Mouse (Mus musculus): Measurements from ENCODE around the gene Ehbp1. TPM values are rescaled to one million over a fixed set of nuclear protein-coding genes. Genes with fewer than 3 reads are reported as not detected.

Ehbp1 gene
- polyA plus RNA-seq, 1 experiment from 2014 or later: 20.1 TPM

DNA sequence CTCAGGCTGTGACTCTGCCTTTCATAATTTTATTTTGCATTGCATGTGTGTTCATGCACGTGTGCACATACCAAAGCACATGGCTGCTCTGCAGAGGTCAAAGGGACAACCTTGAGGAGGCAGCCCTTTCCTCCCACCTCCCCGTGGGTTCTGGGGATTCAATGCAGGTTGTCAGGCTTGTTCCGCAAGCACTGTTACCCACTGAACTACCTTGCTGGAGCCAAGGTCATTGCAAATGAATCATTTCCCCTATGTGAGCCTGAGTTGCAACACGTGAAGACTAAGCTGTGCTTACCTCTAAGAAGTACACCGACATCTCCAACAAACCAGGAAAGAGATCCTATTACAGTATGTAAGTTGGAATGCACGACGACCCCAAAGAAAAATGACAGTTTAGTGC is 291.2 kb downstream of the Ehbp1 start:
- H3K9me3 ChIP-seq: no peaks in the 10 kb centered on the region
- no peak overlapping the region for H3K4me3 ChIP-seq
- 81% methylated on average over 7 of the region's 7 CpGs for WGBS
- ATAC-seq (ENCODE audit: extremely low read depth, insufficient number of reproducible peaks, low FRiP score, low TSS enrichment): no peak
- peaks cover 42% of the 10 kb centered on the region for H3K36me3 ChIP-seq
- H3K27ac ChIP-seq (replicated peaks): no peak overlapping the region
- H3K27me3 ChIP-seq (replicated peaks): no peaks in the 10 kb centered on the region
- no peak overlapping the region for H3K9ac ChIP-seq
- H3K4me2 ChIP-seq: no peak overlapping the region
- no peaks in the 10 kb centered on the region for H3K4me1 ChIP-seq

DNA sequence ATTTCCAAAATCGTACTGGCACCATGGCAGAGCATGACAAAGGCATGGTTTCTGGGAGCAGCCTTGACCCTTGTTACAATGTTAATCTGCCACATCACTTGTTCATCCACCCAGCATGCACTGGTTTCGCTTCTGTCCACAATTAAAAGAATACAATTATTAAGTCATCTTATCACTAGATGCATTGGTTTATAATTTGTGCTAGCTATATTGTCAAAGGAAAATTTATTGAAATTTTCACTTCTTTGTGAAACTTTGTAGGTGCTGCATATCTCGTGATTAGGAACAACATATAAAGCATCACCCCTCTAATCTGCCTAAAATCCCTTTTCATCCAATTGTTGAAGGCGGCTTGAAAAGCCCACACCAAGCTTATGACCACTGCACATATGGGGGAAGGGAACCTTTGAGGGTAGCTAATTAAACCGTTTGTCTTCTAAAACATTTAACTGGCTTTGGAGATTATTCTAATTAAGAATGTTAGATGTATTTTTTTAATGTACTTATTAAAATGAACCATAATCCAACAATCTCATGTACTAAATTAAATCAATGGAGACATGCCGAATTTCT is 302.2 kb downstream of the Ehbp1 start:
- Histone ChIP-seq H3K4me3 (no peak overlapping the region), H3K36me3 (peaks cover 3% of the 10 kb centered on the region; the same call in 1 of the 2 replicates), H3K27me3 (replicated peaks) (no peaks in the 10 kb centered on the region), H3K9ac (no peak overlapping the region), H3K4me1 (peaks cover 3% of the 10 kb centered on the region; the same call in 1 of the 2 replicates), H3K4me2 (no peak overlapping the region), H3K27ac (replicated peaks) (no peak overlapping the region), H3K9me3 (no peaks in the 10 kb centered on the region)
- no peak for ATAC-seq (ENCODE audit: extremely low read depth, insufficient number of reproducible peaks, low FRiP score, low TSS enrichment)
- WGBS: 76% methylated on average over 6 of the region's 6 CpGs

DNA sequence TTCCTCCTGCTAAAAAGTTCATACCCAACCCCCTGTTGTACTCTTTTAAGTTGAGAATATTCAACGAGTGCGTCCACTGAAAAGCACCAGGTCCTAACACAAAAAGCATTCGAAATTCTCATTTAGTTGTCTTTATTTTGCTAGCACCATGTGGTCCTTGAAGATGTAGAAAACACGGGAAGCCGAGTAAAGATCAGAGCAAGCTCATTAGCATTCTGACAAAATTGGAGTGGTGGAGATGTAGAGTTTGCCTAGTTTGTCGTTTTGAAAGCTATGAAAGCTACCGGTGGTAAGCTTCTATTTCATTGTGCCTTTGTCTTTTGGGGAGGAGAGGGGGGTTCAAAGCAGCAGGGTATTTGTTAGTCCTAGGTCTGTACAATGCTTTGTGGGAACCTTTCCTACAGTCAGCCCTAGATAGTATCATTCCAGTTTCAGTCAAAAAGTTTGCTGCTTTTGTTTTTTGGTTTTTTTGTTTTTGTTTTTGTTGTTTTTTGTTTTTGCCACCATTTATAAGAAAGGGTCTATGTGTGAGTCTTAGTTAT is 307.5 kb downstream of the Ehbp1 start:
- no peak overlapping the region for H3K4me3 ChIP-seq
- no peaks in the 10 kb centered on the region for H3K9me3 ChIP-seq
- H3K36me3 ChIP-seq: peaks cover 7% of the 10 kb centered on the region; the same call in 1 of the 2 replicates
- no peak overlapping the region for H3K27ac ChIP-seq (replicated peaks)
- 62% methylated on average over 7 of the region's 7 CpGs for WGBS
- H3K27me3 ChIP-seq (replicated peaks): no peaks in the 10 kb centered on the region
- no peak for ATAC-seq (ENCODE audit: extremely low read depth, insufficient number of reproducible peaks, low FRiP score, low TSS enrichment)
- no peaks in the 10 kb centered on the region for H3K4me1 ChIP-seq
- no peak overlapping the region for H3K9ac ChIP-seq
- no peak overlapping the region for H3K4me2 ChIP-seq

DNA sequence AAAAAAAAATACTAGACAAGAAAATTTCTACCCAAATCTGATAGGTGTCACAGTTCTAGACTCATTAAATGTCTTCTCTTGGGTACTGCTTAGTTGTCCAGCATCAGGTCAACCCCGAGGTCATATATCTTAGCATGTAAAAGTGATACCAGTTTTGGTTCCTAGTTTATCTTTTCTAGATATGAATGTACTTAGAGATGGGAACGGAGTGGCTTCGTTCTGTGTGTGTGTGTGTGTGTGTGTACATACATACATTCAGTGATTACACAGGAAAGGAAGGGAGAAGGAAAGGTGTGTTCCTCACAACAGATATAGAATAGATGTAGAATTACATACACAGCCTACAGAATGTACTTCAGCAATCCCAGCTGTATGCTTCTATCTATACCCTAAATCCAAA is 308.5 kb downstream of the Ehbp1 start:
- H3K27ac ChIP-seq (replicated peaks): no peak overlapping the region
- no peak for ATAC-seq (ENCODE audit: extremely low read depth, insufficient number of reproducible peaks, low FRiP score, low TSS enrichment)
- 81% methylated on average over 3 of the region's 3 CpGs for WGBS

DNA sequence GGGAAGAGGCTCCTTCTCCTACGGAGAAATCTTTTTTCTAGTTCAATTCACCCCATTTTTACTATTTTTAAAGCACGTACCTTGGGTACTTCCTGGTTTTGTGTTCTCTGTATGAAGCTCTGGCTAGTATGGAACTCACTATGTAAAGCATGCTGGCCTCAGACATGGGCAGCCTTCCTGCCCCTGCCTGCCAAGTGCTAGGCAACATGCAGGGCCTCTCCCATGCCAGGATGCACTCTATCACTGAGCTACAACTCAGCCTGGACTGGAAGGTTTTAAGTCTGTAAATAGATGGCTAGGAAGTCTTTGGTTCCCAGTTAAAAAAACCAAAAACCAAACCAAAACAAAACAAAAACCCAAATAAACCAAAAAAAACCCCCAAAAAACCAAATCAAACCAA is 321.5 kb downstream of the Ehbp1 start:
- no peaks in the 10 kb centered on the region for H3K27me3 ChIP-seq (replicated peaks)
- H3K4me1 ChIP-seq: no peaks in the 10 kb centered on the region
- H3K27ac ChIP-seq (replicated peaks): no peak overlapping the region
- peaks cover 34% of the 10 kb centered on the region for H3K36me3 ChIP-seq
- no peaks in the 10 kb centered on the region for H3K9me3 ChIP-seq
- WGBS: 89% methylated on average over 2 of the region's 2 CpGs
- H3K9ac ChIP-seq: no peak overlapping the region
- ATAC-seq (ENCODE audit: extremely low read depth, insufficient number of reproducible peaks, low FRiP score, low TSS enrichment): no peak
- no peak overlapping the region for H3K4me2 ChIP-seq
- no peak overlapping the region for H3K4me3 ChIP-seq

More for the DNA sequence above, 308.5 kb downstream of the Ehbp1 start:
- Histone ChIP-seq H3K36me3 (peaks cover 7% of the 10 kb centered on the region; the same call in 1 of the 2 replicates), H3K4me3 (no peak overlapping the region), H3K4me1 (no peaks in the 10 kb centered on the region), H3K9ac (no peak overlapping the region), H3K9me3 (no peaks in the 10 kb centered on the region), H3K4me2 (no peak overlapping the region), H3K27me3 (replicated peaks) (no peaks in the 10 kb centered on the region)

DNA sequence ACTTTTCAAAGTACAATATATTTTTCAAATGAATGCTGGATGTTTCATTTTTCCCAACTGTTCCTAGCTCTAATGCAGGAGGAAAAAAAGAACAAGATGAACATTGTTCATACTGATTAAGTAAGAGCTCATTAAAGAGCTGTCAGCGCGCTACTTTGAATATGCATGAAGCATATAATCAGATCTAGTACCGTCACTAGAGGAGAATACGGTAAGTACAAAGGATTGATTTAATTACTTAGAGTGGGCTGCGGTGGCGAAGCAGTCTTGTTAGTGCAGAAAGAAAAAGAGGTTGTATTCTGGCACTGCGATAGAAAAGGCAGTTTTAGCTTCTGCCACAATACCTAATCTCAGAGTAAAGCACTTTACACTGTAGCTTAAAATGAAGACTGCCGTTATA is 324.6 kb downstream of the Ehbp1 start:
- no peak overlapping the region for H3K4me2 ChIP-seq
- 79% methylated on average over 8 of the region's 8 CpGs for WGBS
- H3K27ac ChIP-seq (replicated peaks): no peak overlapping the region
- H3K36me3 ChIP-seq: peaks cover 38% of the 10 kb centered on the region
- no peak overlapping the region for H3K4me3 ChIP-seq
- H3K9ac ChIP-seq: no peak overlapping the region
- no peaks in the 10 kb centered on the region for H3K4me1 ChIP-seq
- H3K9me3 ChIP-seq: no peaks in the 10 kb centered on the region
- no peak for ATAC-seq (ENCODE audit: extremely low read depth, insufficient number of reproducible peaks, low FRiP score, low TSS enrichment)
- no peaks in the 10 kb centered on the region for H3K27me3 ChIP-seq (replicated peaks)

DNA sequence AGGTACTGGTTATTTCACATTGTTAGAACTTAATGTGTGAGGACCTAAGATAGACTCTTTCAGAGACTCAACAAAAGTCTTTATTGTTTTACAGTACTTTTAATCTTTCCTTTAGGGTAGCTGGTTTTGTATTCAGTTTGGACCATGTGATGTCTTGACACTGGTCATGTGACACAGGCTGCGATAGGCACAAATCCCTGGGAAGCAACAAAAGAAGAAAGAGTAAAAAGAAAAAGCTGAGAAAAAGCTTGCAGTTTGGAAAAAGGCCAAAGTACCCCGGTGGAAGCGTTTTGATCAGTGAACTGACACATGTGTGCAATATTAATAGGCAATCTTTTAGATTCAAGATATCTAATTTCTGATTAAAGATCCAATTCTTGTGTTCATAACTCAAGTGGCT is 325.8 kb downstream of the Ehbp1 start:
- Histone ChIP-seq H3K9me3 (no peaks in the 10 kb centered on the region), H3K27ac (replicated peaks) (no peak overlapping the region), H3K36me3 (peaks cover 29% of the 10 kb centered on the region), H3K4me3 (no peak overlapping the region), H3K27me3 (replicated peaks) (peaks cover under 1% of the 10 kb centered on the region; the same call in 1 of the 2 replicates), H3K4me1 (no peaks in the 10 kb centered on the region), H3K9ac (no peak overlapping the region), H3K4me2 (no peak overlapping the region)
- no peak for ATAC-seq (ENCODE audit: extremely low read depth, insufficient number of reproducible peaks, low FRiP score, low TSS enrichment)
- 78% methylated on average over 3 of the region's 3 CpGs for WGBS

DNA sequence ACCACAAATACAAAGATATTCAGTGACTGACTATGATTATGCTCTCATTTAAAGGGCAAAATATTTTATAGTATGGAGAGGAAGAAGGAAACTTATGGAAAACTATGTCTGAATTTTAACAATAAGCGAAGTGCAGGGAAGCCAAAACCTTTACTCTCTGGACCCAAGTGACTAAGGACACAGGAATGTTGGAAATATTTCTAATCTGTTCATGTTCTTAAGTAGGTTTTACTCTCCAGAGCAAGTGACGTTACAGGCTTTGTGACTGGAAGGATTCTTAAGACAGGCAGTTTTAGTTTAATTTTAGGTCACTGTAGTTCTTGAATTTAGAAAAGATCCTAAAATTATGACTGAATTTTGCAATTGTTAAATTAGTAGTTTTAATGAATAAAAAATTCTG is 333.3 kb downstream of the Ehbp1 start:
- 24% methylated on average over 2 of the region's 2 CpGs for WGBS
- Histone ChIP-seq H3K9ac (no peak overlapping the region), H3K4me2 (peak overlapping the region; percentile 61), H3K9me3 (no peaks in the 10 kb centered on the region), H3K27me3 (replicated peaks) (peaks cover 68% of the 10 kb centered on the region), H3K36me3 (peaks cover 5% of the 10 kb centered on the region), H3K4me3 (peak overlapping the region; percentile 35), H3K27ac (replicated peaks) (no peak overlapping the region), H3K4me1 (peaks cover 27% of the 10 kb centered on the region)
- no peak for ATAC-seq (ENCODE audit: extremely low read depth, insufficient number of reproducible peaks, low FRiP score, low TSS enrichment)

DNA sequence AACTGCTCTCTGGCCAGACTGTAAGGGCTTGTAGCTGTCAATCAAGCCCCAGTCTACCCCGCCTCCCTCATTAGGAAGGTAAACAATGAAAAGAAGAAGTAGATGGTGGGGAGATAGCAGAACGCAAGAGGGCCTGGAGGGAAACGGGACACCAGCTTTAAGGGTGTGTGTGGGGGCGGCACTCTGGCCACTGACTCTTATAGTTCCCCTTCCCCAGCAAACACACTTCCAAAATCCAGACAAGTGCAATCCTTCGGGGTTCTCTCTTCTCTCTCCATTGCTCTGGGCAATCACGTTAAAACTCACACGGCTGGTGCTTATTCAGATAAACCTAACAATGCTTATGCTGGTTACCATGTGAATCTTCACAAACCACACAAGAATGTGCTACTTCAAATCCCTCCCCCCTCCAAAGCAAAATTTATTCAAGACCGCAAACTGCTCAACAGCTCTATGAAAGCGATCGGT is 333.9 kb downstream of the Ehbp1 start:
- peaks cover 73% of the 10 kb centered on the region for H3K27me3 ChIP-seq (replicated peaks)
- H3K4me3 ChIP-seq: peak overlapping the region; percentile 35
- 15% methylated on average over 10 of the region's 10 CpGs for WGBS
- peak overlapping the region; percentile 61 for H3K4me2 ChIP-seq
- H3K27ac ChIP-seq (replicated peaks): no peak overlapping the region
- ATAC-seq (ENCODE audit: extremely low read depth, insufficient number of reproducible peaks, low FRiP score, low TSS enrichment): no peak
- 0 out of 2 replicates have a peak overlapping the region, but pooled peaks have one; percentile 28 for H3K9ac ChIP-seq
- peaks cover 33% of the 10 kb centered on the region for H3K4me1 ChIP-seq
- no peaks in the 10 kb centered on the region for H3K9me3 ChIP-seq
- peaks cover 2% of the 10 kb centered on the region; the same call in 1 of the 2 replicates for H3K36me3 ChIP-seq

DNA sequence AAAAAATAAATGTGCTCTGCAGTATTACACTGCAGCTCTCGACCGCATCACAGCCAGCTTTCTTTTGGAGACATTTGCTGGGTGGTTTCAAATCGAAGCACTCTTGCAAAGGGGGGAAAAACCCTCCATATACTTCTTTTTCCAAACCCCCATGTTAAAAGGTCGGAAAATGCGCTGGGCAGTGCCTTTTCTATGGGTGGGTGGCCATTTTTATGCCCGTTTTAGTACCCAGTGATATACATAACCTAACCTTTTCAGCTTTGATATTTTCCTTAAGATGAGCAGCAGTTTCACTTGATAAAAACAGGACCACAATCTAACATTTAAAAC is 334.3 kb downstream of the Ehbp1 start:
- no peak overlapping the region for H3K27ac ChIP-seq (replicated peaks)
- peaks cover 37% of the 10 kb centered on the region for H3K4me1 ChIP-seq
- WGBS: 19% methylated on average over 6 of the region's 6 CpGs
- H3K4me3 ChIP-seq: peak overlapping the region; percentile 35
- no peak for ATAC-seq (ENCODE audit: extremely low read depth, insufficient number of reproducible peaks, low FRiP score, low TSS enrichment)
- H3K9ac ChIP-seq: no peak overlapping the region
- no peaks in the 10 kb centered on the region; the same call in 1 of the 2 replicates for H3K36me3 ChIP-seq
- no peaks in the 10 kb centered on the region for H3K9me3 ChIP-seq
- peak overlapping the region; percentile 61 for H3K4me2 ChIP-seq
- peaks cover 73% of the 10 kb centered on the region for H3K27me3 ChIP-seq (replicated peaks)

DNA sequence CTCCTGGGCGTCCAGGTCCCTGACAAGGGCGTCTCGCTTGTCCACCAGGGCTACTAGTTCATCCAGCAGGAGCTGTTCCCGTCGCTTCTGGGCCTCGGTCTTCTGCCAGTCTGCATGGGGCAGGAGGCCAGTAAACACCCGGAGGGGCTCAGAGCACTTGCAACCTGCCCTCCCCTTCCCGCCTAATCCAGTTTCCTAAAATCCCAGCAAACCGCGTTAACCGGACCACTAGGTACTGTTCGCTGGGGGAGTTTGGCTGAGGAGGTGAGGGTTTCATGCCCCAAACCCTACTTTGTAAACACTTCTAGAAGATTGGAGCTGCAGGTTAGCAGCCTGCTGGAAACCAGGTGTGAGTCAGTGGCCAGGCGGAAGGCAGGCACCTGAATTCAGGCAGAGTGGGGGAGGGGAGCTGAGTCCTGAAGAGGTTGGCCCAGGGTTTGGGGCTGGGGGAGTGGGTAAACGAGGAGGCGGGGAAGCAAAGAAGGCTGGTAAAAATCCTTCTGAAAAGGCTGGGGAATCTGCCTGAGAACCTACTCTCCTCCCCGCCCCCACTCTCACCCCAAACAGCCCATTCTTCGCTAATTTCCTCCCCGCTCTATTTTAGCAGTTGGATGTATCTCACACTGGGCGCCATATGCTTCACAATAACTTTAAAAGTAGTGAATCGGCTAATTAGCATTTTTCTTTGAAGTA is 334.9 kb downstream of the Ehbp1 start:
- Histone ChIP-seq H3K27me3 (replicated peaks) (peaks cover 75% of the 10 kb centered on the region), H3K4me1 (peaks cover 42% of the 10 kb centered on the region), H3K36me3 (no peaks in the 10 kb centered on the region; the same call in 1 of the 2 replicates), H3K4me3 (peak overlapping the region; percentile 35; the same call in 1 of the 2 replicates), H3K9ac (no peak overlapping the region), H3K4me2 (peak overlapping the region; percentile 61), H3K9me3 (no peaks in the 10 kb centered on the region), H3K27ac (replicated peaks) (no peak overlapping the region)
- 28% methylated on average over 20 of the region's 20 CpGs for WGBS
- ATAC-seq (ENCODE audit: extremely low read depth, insufficient number of reproducible peaks, low FRiP score, low TSS enrichment): no peak
